Mouse (Mus musculus) spleen, adult 2 months (tissue): ENCODE results near the gene Sphk2. TPM values are rescaled to one million over a fixed set of nuclear protein-coding genes. Genes with fewer than 3 reads are reported as not detected.

ENCODE experiments used
- DNase-seq, 2 experiments: peaks; one replicate each; pipeline versions ENCODE4 v3.0.0 to v3.0.0-alpha.2; 2012 to 2021; ENCODE audit warnings: low spot score in 2 of 2, low read depth in 1 of 2
- H3K27ac ChIP-seq: fragments of 200-500 bp; 2 replicates; pipeline ENCODE4 v1.5.1; 2012; ENCODE audit warnings: low read length, inconsistent platforms; ENCODE audit not compliant: insufficient read depth
- H3K27me3 ChIP-seq: fragments of 200-500 bp; 2 replicates; pipeline ENCODE4 v1.6.1; 2012; ENCODE audit warnings: mild to moderate bottlenecking, moderate library complexity, low read length, inconsistent platforms; ENCODE audit not compliant: control insufficient read depth, insufficient read depth
- H3K36me3 ChIP-seq: fragments of 200-500 bp; 2 replicates; pipeline ENCODE4 v1.6.1; 2012; ENCODE audit warnings: mild to moderate bottlenecking, low read length, inconsistent platforms; ENCODE audit not compliant: control insufficient read depth, insufficient read depth
- H3K4me1 ChIP-seq: fragments of 200-500 bp; 2 replicates; pipeline ENCODE4 v1.6.1; 2011; ENCODE audit warnings: inconsistent platforms; ENCODE audit not compliant: control insufficient read depth, insufficient read depth, insufficient read length
- H3K4me3 ChIP-seq: fragments of 200-500 bp; 2 replicates; pipeline ENCODE4 v1.5.1; 2011; ENCODE audit warnings: mild to moderate bottlenecking, inconsistent platforms; ENCODE audit not compliant: insufficient read depth, insufficient read length; ENCODE audit errors: extremely low read depth
- CTCF ChIP-seq: fragments of 200-500 bp; IDR thresholded peaks from 2 replicates; pipeline ENCODE4 v1.5.1; 2011; ENCODE audit warnings: mild to moderate bottlenecking, inconsistent platforms; ENCODE audit not compliant: insufficient read depth, insufficient read length, insufficient replicate concordance; ENCODE audit errors: extremely low read depth
- POLR2A ChIP-seq: fragments of 200-500 bp; IDR thresholded peaks from 2 replicates; pipeline ENCODE4 v1.6.1; 2011; ENCODE audit warnings: low read depth, low read length, inconsistent platforms
- WGBS: fragments of 180-500 bp; shearing (Covaris S2); methylation state at CpG from one replicate; pipeline ENCODE4 v1.1.7; 2018; 5-methylcytosine and 5-hydroxymethylcytosine counted together
- polyA plus RNA-seq: library from polyadenylated mRNA; depleted of rRNA; stranded (reverse); fragments of >200 nt; gene quantifications from 2 replicates; pipeline ENCODE4 v1.2.3, GENCODE M21; 2012

Gene Sphk2
- polyA plus RNA-seq, 1 experiment = 41.0 TPM

- Histone ChIP-seq H3K27me3 (peaks cover 11% of the 10 kb centered on the region), H3K4me3 (no peak overlapping the region), H3K36me3 (no peaks in the 10 kb centered on the region), H3K27ac (no peak overlapping the region), H3K4me1 (peaks cover 20% of the 10 kb centered on the region)
- TF ChIP-seq CTCF (no peak), POLR2A (no peak)
- WGBS = 90% methylated on average over 17 of the region's 17 CpGs
- no peak for DNase-seq
Measured at GRCm38 (mm10) chr7:45702809-45703520, 14.8 kb downstream of the Sphk2 start.

GRCm38 (mm10) chr7:45702316-45702715 is 15.5 kb downstream of the Sphk2 start:
- DNase-seq = no peak
- H3K27me3 ChIP-seq = peaks cover 11% of the 10 kb centered on the region
- no peak overlapping the region for H3K4me3 ChIP-seq
- H3K27ac ChIP-seq = no peak overlapping the region
- 93% methylated on average over 11 of the region's 11 CpGs for WGBS
- no peaks in the 10 kb centered on the region for H3K36me3 ChIP-seq
- peaks cover 19% of the 10 kb centered on the region for H3K4me1 ChIP-seq
- TF ChIP-seq CTCF (no peak), POLR2A (no peak)

GRCm38 (mm10) chr7:45701607-45702006 is 16.2 kb downstream of the Sphk2 start:
- no peak for DNase-seq
- Histone ChIP-seq H3K36me3 (no peaks in the 10 kb centered on the region), H3K27me3 (peaks cover 11% of the 10 kb centered on the region), H3K4me3 (no peak overlapping the region), H3K27ac (no peak overlapping the region), H3K4me1 (peaks cover 18% of the 10 kb centered on the region)
- WGBS = 92% methylated on average over 11 of the region's 11 CpGs
- no peak for TF ChIP-seq CTCF

- no peak overlapping the region for H3K27ac ChIP-seq
- no peaks in the 10 kb centered on the region for H3K36me3 ChIP-seq
- H3K4me3 ChIP-seq = no peak overlapping the region
- no peak for DNase-seq
- peaks cover 18% of the 10 kb centered on the region for H3K4me1 ChIP-seq
- peaks cover 11% of the 10 kb centered on the region for H3K27me3 ChIP-seq
- WGBS = 57% methylated on average over 11 of the region's 11 CpGs
- TF ChIP-seq CTCF (no peak), POLR2A (no peak)
Measured at GRCm38 (mm10) chr7:45701072-45701471, 16.7 kb downstream of the Sphk2 start.

- 4% methylated on average over 20 of the region's 20 CpGs for WGBS
- Histone ChIP-seq H3K36me3 (no peaks in the 10 kb centered on the region), H3K27ac (no peak overlapping the region), H3K27me3 (peaks cover 11% of the 10 kb centered on the region), H3K4me1 (peaks cover 18% of the 10 kb centered on the region), H3K4me3 (peak overlapping the region; percentile 18; the same call in 1 of the 2 replicates)
- TF ChIP-seq CTCF (no peak), POLR2A (no peak)
- peak in 1 of 2 experiments; percentile 70 for DNase-seq
Measured at GRCm38 (mm10) chr7:45700301-45701015, 17.3 kb downstream of the Sphk2 start.

GRCm38 (mm10) chr7:45699523-45700141 is 18.2 kb downstream of the Sphk2 start, which contains the start of gene Car11:
Gene Car11, plus strand, starts transcription at chr7:45699843.
- H3K36me3 ChIP-seq = no peaks in the 10 kb centered on the region
- H3K4me1 ChIP-seq = peaks cover 18% of the 10 kb centered on the region
- DNase-seq = no peak
- H3K27ac ChIP-seq = no peak within 1 kb of the TSS
- no peak for TF ChIP-seq CTCF
- no peak for TF ChIP-seq POLR2A
- H3K27me3 ChIP-seq = peaks cover 11% of the 10 kb centered on the region
- H3K4me3 ChIP-seq = peak within 1 kb of the TSS; percentile 18; the same call in 1 of the 2 replicates
- 14% methylated on average over 36 of the region's 36 CpGs for WGBS

GRCm38 (mm10) chr7:45697894-45698293 is 19.9 kb downstream of the Sphk2 start:
- peaks cover 10% of the 10 kb centered on the region for H3K4me1 ChIP-seq
- no peak overlapping the region for H3K27ac ChIP-seq
- peaks cover 11% of the 10 kb centered on the region for H3K27me3 ChIP-seq
- DNase-seq = no peak
- 83% methylated on average over 7 of the region's 7 CpGs for WGBS
- no peaks in the 10 kb centered on the region for H3K36me3 ChIP-seq
- TF ChIP-seq POLR2A = no peak
- TF ChIP-seq CTCF = no peak
- H3K4me3 ChIP-seq = no peak overlapping the region
